Mouse (Mus musculus) hematopoietic multipotent progenitor cell, adult 10-12 weeks (in vitro differentiated cells): ENCODE measurements around the gene Foxf2. TPM values are rescaled to one million over a fixed set of nuclear protein-coding genes. Genes with fewer than 3 reads are reported as not detected.

Experiments used
- polyA plus RNA-seq: library from polyadenylated mRNA; stranded (reverse); fragments of >175 nt; gene quantifications from 2 replicates; pipeline ENCODE4 v1.2.3, GENCODE M21; 2012; ENCODE audit warnings: low replicate concordance

Foxf2 gene
- 0.05 TPM in 1 of 2 replicates, not detected in the other for polyA plus RNA-seq

GRCm38 (mm10) chr13:31625333-31626101, at the start of gene Foxf2:
TSS of gene Foxf2 (plus strand) at chr13:31625816.

Other genes starting within 250 kb of the Foxf2 start
- gene Foxq1, start 69.7 kb upstream of the Foxf2 start, polyA plus RNA-seq: 0.17 and 1.8 TPM in 2 replicates
- 0.09 and 0.28 TPM in 2 replicates for gene A530084C06Rik, start 66.5 kb upstream of the Foxf2 start, polyA plus RNA-seq
- gene Foxc1, start 180.8 kb downstream of the Foxf2 start, polyA plus RNA-seq: 0.02 and 0.07 TPM in 2 replicates